Mouse (Mus musculus): ENCODE data around the gene Nfyc. TPM values are rescaled to one million over a fixed set of nuclear protein-coding genes. Genes with fewer than 3 reads are reported as not detected.

Gene Nfyc
- polyA plus RNA-seq (2012; rRNA removed): 127 and 166 TPM in 2 replicates

GRCm38 (mm10) chr4:120831472-120831871 lies at the start of gene Nfyc:
Gene Nfyc, minus strand, starts transcription at chr4:120831572.
- 81% methylated on average over 4 of the region's 4 CpGs for WGBS
- no peak for DNase-seq (ENCODE audit: low read depth, low spot score)

DNA sequence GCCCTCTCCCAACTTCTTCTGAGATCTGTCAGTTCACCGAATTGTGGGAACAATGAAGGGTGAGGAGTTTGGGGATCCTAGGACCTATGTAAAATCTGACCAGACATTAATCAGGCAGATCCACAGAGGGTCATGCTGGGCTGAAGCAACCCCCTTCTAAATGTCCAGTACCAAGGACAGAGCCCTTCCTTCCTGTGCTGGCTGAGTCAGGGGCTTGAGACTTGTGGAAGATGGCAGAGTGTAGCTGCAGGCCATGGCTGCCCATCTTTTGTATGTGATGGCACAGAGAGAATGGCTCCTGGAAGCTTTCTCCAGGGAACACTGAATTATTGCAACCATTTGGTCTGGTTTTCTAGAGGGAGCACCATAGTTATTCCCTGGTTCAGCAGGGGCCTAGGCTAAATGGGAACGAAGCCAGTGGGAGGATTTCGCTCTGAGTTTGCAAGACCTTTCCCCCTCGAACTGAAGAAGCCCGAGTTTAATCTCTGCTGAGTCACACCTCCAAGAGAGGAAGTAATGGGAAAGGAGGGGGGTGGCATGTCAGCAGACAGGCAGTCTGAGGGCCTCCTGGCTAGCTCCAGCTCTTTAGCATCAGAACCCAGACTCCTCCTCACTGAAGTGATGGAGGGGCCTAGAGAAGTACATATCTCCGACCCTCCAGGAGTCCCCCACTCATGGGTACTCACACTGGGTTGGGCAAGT lies 49.5 kb upstream of the Nfyc start:
- WGBS: 47% methylated on average over 6 of the region's 6 CpGs
- DNase-seq (ENCODE audit: low read depth, low spot score): no peak

- WGBS: 21% methylated on average over 4 of the region's 4 CpGs
- no peak for DNase-seq (ENCODE audit: low read depth, low spot score)
Observed at GRCm38 (mm10) chr4:120879386-120879785, 48.0 kb upstream of the Nfyc start.

GRCm38 (mm10) chr4:120878728-120879127 lies 47.4 kb upstream of the Nfyc start:
- no peak for DNase-seq (ENCODE audit: low read depth, low spot score)
- WGBS: 65% methylated on average over 3 of the region's 3 CpGs

DNA sequence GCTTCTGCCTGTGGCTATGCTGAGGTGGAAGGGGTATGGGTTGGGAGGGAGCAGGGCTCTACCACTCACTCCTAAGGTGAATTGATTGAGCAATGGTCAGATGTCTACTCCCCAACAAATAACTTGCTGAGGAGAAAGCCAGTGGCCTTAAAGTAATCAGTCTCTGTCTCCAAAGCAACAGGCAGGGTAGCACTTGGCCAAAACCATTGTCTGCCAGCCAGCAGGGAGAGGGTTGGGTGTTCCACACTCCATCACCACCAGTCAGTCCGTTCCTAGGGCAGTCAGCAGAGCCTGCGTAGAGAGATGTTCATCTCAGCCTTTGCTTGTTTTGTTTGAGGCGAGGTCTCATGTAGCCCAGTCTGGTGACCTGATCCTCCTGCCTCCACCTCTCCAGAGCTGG lies 44.6 kb upstream of the Nfyc start:
- no peak for DNase-seq (ENCODE audit: low read depth, low spot score)
- WGBS: 44% methylated on average over 3 of the region's 3 CpGs

- 45% methylated on average over 7 of the region's 7 CpGs for WGBS
- DNase-seq (ENCODE audit: low read depth, low spot score): no peak
Observed at GRCm38 (mm10) chr4:120870262-120870748, 38.9 kb upstream of the Nfyc start.

GRCm38 (mm10) chr4:120868988-120869387 lies 37.6 kb upstream of the Nfyc start:
- 60% methylated on average over 3 of the region's 3 CpGs for WGBS
- no peak for DNase-seq (ENCODE audit: low read depth, low spot score)

DNA sequence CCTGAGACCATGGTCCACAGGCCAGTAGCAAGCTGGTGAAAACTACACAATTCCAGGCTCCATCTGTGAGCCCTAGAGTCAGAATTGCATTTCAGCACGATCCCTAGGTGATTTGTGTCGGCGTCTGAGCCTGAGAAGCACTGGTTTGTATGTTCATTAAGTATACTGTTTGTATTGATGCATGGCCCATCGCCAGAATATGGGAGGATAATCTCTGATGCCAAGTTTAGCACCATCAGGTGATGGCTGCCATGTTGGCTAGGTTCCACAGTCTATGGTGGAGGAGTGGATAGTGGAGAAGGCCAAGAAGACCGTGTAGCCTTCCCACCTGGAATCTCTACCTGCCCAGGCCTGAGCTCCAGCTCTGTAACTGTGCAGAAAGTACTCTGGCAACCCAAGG lies 36.9 kb upstream of the Nfyc start:
- DNase-seq (ENCODE audit: low read depth, low spot score): no peak
- 65% methylated on average over 5 of the region's 5 CpGs for WGBS

- DNase-seq (ENCODE audit: low read depth, low spot score): no peak
Observed at GRCm38 (mm10) chr4:120866211-120866610, 34.8 kb upstream of the Nfyc start.

DNA sequence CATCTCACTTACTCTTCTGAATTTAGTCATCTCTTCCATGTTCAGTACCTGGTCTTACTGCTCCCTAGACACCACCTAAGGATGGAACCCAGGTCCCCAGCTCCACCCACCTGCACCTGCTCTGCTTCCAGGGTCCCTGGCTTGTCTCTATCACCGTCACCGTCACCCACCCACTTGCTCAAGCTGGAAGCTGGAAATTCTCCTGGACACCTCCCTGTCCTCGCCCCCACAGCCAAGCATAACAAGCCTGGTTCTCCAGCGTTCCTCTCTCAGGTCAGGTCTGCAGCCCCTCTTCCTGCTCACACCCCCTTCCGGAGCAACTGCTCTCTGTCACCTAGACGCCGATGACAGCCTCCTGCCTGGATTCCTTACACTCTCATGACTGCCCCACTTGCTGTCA lies 28.5 kb upstream of the Nfyc start:
- WGBS: 59% methylated on average over 7 of the region's 7 CpGs
- DNase-seq (ENCODE audit: low read depth, low spot score): no peak

More at GRCm38 (mm10) chr4:120866211-120866610, 34.8 kb upstream of the Nfyc start:
- 3% methylated on average over 6 of the region's 6 CpGs for WGBS

- DNase-seq (ENCODE audit: low read depth, low spot score): no peak
- 49% methylated on average over 5 of the region's 5 CpGs for WGBS
Observed at GRCm38 (mm10) chr4:120856376-120856775, 25.0 kb upstream of the Nfyc start.

DNA sequence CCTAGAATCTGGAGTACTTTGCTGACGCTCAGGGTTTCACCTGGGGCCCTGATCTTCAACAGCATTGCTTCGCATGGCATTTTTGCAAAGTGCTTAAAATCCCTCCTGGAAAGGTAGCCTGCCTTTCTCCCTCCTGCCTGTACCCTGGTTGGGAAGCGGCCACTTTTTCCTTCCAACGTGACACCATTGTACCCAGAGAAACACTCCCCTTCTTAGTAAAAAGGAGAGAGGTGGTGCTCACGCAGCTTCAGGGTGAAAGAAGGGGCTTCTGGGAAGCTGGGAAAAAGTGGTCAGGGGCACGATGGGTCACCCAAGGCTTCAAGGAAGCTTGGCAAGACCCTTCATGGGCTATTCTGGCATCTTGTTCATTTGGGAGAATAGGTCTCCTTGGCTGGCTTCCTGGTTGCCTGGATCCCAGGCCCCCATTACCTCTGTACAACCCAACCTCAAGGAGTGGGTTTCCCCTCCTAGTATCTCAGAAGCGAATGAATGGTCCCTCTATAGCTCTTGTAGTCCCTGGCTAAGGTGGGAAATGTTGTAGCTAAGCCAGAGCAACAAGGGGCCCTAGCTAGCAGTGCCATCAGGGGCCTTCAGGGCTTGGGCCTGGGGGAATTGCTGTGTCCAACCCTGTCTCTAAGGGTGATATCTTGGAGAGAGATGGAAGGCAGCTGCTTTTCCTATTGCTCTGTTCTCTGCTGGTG lies 24.1 kb upstream of the Nfyc start:
- WGBS: 50% methylated on average over 7 of the region's 7 CpGs
- no peak for DNase-seq (ENCODE audit: low read depth, low spot score)

- 3% methylated on average over 63 of the region's 68 CpGs for WGBS
- DNase-seq (ENCODE audit: low read depth, low spot score): no peak
Observed at GRCm38 (mm10) chr4:120854588-120855319, 23.4 kb upstream of the Nfyc start, which contains the start of gene Rims3. Gene Rims3, plus strand, starts transcription at chr4:120854816.

DNA sequence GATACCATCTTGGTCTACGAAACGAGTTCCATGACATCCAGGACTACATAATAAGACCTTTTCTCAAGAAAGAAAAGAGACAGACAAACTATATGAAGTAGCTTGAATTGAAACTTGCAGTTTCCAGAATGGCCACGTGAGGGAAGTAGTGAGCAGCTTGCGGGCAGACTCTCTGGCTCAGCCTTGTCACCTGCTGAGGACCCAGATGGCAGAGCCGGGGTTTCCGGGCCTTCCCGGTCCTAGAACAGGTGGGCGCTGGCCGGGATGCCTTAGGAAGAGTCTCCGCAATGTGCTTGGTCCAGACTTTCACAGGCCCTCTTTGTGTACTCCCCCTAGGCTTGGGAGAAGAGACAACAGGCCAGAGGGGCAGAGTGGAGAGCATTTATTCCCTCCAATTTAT lies 19.6 kb upstream of the Nfyc start:
- peak; percentile 19 for DNase-seq (ENCODE audit: low read depth, low spot score)
- WGBS: under 1% methylated on average over 10 of the region's 10 CpGs

- no peak for DNase-seq (ENCODE audit: low read depth, low spot score)
- 73% methylated on average over 11 of the region's 11 CpGs for WGBS
Observed at GRCm38 (mm10) chr4:120849451-120849850, 18.1 kb upstream of the Nfyc start.

GRCm38 (mm10) chr4:120848909-120849308 lies 17.5 kb upstream of the Nfyc start:
- no peak for DNase-seq (ENCODE audit: low read depth, low spot score)
- 75% methylated on average over 6 of the region's 6 CpGs for WGBS

- no peak for DNase-seq (ENCODE audit: low read depth, low spot score)
- 62% methylated on average over 4 of the region's 4 CpGs for WGBS
Observed at GRCm38 (mm10) chr4:120845098-120845497, 13.7 kb upstream of the Nfyc start.

DNA sequence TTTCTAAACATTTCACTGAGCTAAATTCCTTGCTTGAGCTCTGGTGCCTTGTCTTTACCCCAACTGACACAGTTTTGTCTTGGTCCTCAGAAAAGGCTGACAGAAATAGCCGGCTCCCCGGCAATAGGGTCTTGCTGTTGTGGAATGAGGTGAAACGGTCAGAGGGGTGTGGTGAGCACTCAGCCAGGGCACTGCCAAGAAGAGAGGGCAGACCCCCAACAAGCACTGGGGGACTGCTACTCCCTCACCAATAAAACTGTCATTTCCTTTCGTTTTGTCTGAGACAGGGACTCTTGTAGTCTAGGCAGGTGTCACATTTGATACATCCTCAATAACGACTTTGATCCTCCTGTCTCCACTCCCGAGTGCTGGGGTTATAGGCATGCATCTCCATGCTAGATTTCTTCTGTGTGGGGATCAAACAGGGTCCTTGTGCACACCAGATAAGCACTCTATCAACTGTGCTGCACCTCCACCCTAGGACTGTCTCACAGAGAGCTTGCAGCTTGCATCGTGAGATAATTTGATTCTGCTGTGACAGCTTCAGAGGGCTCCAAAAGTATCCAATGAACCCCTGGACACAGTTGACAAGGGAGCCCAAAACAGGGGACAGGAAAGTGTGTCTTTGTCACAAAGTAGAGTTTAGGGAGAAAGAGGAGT lies 13.2 kb upstream of the Nfyc start:
- 38% methylated on average over 7 of the region's 7 CpGs for WGBS
- DNase-seq (ENCODE audit: low read depth, low spot score): no peak

DNA sequence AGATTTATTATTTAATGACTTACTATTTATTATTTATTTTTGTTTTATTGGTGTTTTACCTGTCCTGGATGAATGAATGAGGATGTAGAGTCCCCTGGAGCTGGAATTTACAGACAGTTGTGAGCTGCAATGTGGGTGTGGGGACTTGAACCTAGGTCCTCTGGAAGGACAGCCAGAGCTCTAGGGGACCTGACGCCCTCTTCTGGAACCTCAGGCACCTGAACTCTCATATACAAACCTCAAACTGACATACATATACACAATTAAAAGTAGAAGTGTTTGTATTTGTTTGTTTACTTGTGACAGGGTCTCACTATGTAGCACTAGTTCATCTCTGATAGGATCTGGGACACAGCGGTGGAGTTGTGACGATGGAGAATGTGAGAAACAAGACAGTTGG lies 10.0 kb upstream of the Nfyc start:
- 74% methylated on average over 3 of the region's 3 CpGs for WGBS
- no peak for DNase-seq (ENCODE audit: low read depth, low spot score)

DNA sequence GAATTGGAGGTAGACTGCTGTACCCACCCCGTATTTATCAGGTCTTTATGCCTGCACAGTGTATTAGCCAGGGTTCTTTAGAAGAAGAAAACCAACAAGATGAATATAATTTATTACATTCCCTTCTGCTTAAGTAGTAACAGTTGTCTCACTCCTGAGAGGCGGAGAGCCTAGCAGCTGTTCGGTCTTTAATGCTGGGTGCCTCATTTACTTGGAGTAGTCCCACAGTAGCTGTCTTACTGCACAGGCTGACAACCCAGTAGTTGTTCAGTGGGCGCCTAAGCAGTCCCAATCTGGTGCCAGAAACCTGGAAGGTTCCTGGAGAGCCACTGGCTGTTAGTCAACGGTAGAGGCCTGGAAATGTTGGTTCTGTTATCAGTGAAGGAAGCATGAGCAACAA lies 605 bp downstream of the Nfyc start:
- 68% methylated on average over 5 of the region's 5 CpGs for WGBS
- DNase-seq (ENCODE audit: low read depth, low spot score): no peak

All from large intestine, adult 2 months (tissue).